35 mouse cellular contexts compared by ENCODE assay signal in the genomic region with DNA sequence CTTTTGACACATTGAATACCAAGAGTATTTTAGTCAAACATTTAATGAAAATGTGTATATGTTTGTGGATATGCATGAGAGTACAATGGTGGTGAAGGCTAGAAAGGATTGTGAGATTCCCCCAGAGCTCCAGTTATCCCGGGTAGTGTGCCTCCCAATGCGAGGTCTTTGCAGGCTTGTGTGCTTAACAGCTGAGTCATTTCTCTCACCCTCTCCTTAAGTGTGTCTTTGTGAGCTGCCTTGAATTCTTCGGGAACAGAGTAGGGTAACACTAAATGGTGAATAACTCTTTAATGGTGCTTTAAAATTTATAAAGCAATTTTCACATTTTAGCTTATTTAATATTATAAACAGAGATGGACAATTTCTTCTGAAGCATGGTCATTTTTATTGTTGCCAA.
"Had no signal": no experiment of that assay in that cellular context is flagged by ENCODE, and none has a peak within 500 bp of the region (broad histone marks: within the 10 kb centered on the region; RNA-seq: fewer than 3 reads in every experiment).

No protein-coding gene starts in this region.

- H3K4me3 ChIP-seq: heart, adult 2 months; heart, embryonic 10.5 days; heart, embryonic 12.5 days; heart, embryonic 13.5 days; heart, embryonic 15.5 days; hindbrain, embryonic 10.5 days; hindbrain, embryonic 12.5 days; hindbrain, embryonic 13.5 days; hindbrain, embryonic 15.5 days; intestine, embryonic 15.5 days; kidney, embryonic 15.5 days; layer of hippocampus, adult 2 months had no signal

- H3K27ac ChIP-seq: heart, adult 2 months; heart, embryonic 10.5 days; heart, embryonic 13.5 days; heart, embryonic 15.5 days; hindbrain, embryonic 10.5 days; hindbrain, embryonic 12.5 days; hindbrain, embryonic 13.5 days; hindbrain, embryonic 14.5 days; hindbrain, embryonic 15.5 days; hindbrain, postnatal 0 days; intestine, embryonic 15.5 days; kidney, embryonic 15.5 days; kidney, postnatal 0 days; layer of hippocampus, adult 2 months had no signal

- H3K36me3 ChIP-seq: heart, embryonic 10.5 days; heart, embryonic 12.5 days; heart, embryonic 13.5 days; heart, embryonic 15.5 days; hindbrain, embryonic 10.5 days; hindbrain, embryonic 12.5 days; hindbrain, embryonic 13.5 days; hindbrain, embryonic 15.5 days; intestine, embryonic 15.5 days; kidney, embryonic 15.5 days had no signal

- DNase-seq: heart, adult 2 months; heart, postnatal 10 days; heart, postnatal 14 days; heart, postnatal 36 days; heart, postnatal 4 days; kidney, adult 11 months; kidney, adult 18-20 months; kidney, adult 2 months; kidney, adult 8-10 months; kidney, adult 9 months; kidney, postnatal 10 days; kidney, postnatal 14 days; kidney, postnatal 25 days; kidney, postnatal 36 days; kidney, postnatal 4 days; layer of hippocampus, adult 9-11 months had no signal

- H3K27me3 ChIP-seq: heart, embryonic 12.5 days; heart, embryonic 13.5 days; heart, embryonic 15.5 days; hindbrain, embryonic 12.5 days; hindbrain, embryonic 13.5 days; hindbrain, embryonic 15.5 days; intestine, embryonic 15.5 days; kidney, embryonic 15.5 days had no signal

- H3K4me2 ChIP-seq: heart, embryonic 11.5 days; heart, embryonic 12.5 days; heart, embryonic 13.5 days; heart, embryonic 15.5 days; hindbrain, embryonic 12.5 days; hindbrain, embryonic 13.5 days; hindbrain, embryonic 14.5 days; hindbrain, embryonic 15.5 days; intestine, embryonic 15.5 days; kidney, embryonic 15.5 days had no signal

- H3K9me3 ChIP-seq: heart, embryonic 10.5 days; heart, embryonic 12.5 days; heart, embryonic 13.5 days; heart, embryonic 15.5 days; hindbrain, embryonic 10.5 days; hindbrain, embryonic 12.5 days; hindbrain, embryonic 13.5 days; hindbrain, embryonic 15.5 days; intestine, embryonic 15.5 days; kidney, embryonic 15.5 days had no signal

- ATAC-seq: hindbrain, embryonic 16.5 days; hindbrain, postnatal 0 days; inflammation-experienced regulatory T-cells, adult 6 months; intestine, embryonic 15.5 days; intestine, embryonic 16.5 days; intestine, postnatal 0 days had no signal

- H3K9ac ChIP-seq: heart, embryonic 12.5 days; heart, embryonic 13.5 days; heart, embryonic 15.5 days; hindbrain, embryonic 12.5 days; hindbrain, embryonic 13.5 days; hindbrain, embryonic 14.5 days; hindbrain, embryonic 15.5 days; intestine, embryonic 15.5 days; kidney, embryonic 15.5 days had no signal

- H3K4me1 ChIP-seq: heart, embryonic 10.5 days; heart, embryonic 12.5 days; heart, embryonic 15.5 days; hindbrain, embryonic 10.5 days; hindbrain, embryonic 12.5 days; hindbrain, embryonic 13.5 days; hindbrain, embryonic 15.5 days; intestine, embryonic 15.5 days; kidney, embryonic 15.5 days had no signal
